Mouse (Mus musculus) T-helper 17 cell (primary cell): Measurements from ENCODE around the gene Olfr136.

Source experiments
- in situ Hi-C, 2 experiments: fragments of 300-600 bp; cut with MboI, MseI; formaldehyde crosslinking; loops; 1 replicate in 1 of 2; 2 replicates in 1 of 2; pipeline ENCODE4 v1.15.1; 2025; ENCODE audit warnings: high pct_unique_total_duplicates in 2 of 2

Olfr136 gene

DNA sequence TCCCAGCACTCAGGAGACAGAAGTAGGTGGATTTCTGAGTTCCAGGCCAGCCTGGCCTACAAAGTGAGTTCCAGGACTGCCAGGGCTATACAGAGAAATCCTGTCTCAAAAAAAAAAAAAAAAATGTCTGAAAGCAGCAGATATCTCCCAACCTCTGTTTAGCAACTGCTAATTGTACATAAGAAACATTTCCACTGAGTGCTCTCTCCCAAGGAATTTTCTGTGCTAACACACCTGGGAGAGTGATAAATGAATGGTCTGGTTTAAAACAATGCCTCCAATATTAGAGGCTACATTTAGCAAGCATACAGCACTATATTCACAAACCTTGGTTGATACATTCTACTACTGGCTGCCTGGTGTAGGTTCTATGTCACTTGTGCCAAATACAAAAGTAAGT lies at the start of gene Olfr136:
Olfr136 (plus strand) TSS at position 301 of the 400 bp plus-strand sequence.
- in situ Hi-C loops: no loop called here

DNA sequence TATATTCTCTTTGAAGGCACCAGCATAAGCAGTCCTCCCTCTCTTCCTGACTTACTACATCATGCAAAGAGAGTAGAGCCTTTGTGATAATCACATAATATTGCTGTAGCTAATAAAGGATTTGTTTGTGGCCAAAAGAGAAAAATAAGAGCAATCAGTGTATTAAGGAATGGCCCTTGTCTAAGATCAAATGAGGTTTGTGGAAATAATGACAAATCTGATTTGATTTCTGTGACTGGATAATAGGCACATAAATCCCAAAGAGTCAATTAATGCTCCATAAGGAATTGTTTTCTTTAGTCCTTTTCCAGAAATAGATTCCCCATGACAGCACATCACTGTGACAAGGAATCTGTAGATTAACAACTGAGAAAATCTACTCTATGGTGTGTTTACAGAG lies 22.2 kb upstream of the Olfr136 start, which contains the start of gene Olfr137:
Olfr137 (minus strand) TSS at position 101 of the 400 bp plus-strand sequence.
- in situ Hi-C loops: no loop called here
